Mouse (Mus musculus) ZHBTc4 (cell line): ENCODE measurements around the gene Lman2.

ENCODE experiments used
- DNase-seq: peaks from one replicate; pipeline ENCODE4 v3.0.0-alpha.2; 2011; ENCODE audit warnings: low read depth, low spot score

Lman2 gene

DNA sequence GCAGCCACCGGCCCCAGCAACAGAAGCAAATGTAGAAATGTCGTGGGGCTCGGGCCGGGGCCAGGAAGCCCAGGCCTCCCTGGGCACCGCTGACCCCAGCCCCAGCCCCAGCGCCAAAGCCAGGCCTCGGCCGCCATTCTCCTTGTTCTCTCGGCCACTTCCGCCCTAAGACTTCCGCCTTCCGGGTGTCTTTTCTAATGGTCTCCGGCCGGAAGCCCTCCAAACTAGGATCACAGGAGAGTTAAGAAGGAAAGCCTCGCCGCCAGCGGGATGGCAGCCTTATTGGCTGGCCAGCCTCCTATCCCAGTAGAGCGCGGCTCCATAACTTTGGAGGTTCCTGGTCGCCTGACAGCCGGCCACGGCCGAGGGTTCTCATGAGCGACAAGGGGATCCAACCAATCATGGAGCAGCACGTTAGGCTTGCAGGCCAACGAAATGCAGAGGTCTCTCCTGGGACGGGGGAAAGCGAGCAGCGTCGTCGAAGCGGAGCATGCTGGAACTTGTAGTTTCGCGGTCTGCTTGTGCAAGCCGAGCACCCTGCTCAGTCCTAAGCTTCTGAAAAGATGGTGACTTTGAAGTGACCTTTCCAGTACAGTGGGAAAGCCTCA, at the start of gene Lman2:
Gene Lman2, minus strand, starts transcription at position 331 of the 608 bp plus-strand sequence.
- DNase-seq, result peak; percentile 99

DNA sequence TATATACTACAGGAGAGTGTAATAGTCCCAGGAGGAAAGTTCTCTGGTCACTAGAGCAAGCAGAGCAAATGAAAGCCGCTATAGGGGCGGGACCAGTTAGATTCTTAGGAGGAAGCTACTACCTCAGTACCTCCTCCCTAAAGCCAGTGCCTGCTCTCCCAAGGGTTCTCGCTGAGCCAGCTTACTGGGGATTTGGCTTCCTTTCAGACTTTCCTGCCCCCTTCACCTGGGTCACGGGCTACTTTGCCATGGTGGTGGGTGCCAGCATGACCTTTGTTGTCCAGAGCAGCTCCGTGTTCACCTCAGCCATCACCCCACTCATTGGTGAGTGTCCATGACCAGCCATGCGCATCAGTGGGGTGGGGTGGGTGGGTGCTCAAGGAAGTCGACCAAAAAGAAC, 49.2 kb upstream of the Lman2 start:
- no peak for DNase-seq

DNA sequence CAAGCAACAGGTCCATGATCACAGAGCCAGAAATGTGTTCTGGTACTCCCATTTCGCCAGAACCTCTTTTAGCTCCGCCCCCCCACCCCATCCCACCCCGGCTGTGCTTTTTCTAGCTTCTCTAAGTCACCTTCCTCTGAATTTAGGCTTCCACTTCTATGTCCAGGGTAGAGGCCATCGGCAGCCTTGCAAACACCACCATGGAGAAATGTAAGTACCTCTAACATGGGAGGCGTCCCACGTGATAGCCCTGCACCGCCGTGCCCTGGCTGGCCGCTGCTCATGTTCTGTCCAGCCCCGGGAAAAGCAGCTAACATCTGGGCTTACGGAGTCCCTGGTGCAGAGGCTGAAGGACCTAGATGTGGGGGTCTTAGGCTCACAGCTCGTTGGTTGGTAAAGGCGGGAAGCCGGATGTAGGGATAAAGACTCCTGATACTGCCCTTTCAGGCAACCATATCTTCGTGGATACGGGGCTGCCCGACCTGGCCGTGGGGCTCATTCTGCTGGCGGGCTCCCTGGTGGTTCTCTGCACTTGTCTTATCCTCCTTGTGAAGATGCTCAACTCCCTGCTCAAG, 46.0 kb upstream of the Lman2 start:
- no peak for DNase-seq

GRCm38 (mm10) chr13:55407341-55407740, 44.8 kb upstream of the Lman2 start:
- no peak for DNase-seq

GRCm38 (mm10) chr13:55405783-55406390, 43.3 kb upstream of the Lman2 start:
- no peak for DNase-seq

DNA sequence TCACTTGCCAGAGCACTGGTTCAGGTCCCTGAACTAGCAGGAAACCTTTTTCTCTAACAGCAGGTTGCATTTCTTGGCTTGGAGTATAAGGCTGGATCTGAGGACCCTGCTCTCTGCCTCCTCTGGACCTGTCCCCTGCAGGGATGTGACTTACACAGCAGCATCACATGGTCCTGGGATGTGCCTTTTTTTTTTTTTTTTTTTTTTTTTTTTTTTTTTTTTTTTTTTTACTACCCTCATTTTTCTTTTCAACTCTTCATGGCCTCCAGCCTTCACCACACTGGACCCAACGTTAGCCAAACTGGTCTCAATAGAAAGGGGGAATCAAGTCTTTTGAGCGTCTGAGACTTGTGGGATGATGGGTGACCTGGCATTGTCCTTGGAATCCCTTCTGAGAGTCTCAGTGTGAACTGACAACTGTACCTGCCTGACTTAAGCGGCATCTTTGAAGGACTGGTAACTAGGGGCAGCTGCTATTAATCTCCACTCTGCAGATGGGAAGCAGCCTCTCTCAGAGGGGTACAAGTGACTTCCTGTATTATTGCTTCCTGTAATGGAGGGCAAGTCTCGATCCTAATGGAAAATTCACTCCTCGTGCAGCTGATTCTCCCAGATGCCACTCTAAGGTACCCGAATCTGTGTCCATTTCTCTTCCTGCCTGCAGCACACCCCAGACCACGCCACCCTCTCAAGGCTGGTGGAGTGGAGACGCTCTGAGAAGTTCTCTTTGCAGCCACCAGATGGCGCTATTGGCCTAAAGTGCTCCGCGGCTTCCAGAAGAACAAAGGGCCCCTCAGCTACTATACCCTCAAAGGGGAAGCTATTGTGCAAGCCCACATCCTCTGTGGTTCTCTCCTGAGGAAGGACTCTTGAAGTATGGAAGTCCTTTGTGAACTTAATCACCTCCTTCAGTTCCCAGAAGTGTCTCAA, 42.5 kb upstream of the Lman2 start:
- DNase-seq, result peak; percentile 85

DNA sequence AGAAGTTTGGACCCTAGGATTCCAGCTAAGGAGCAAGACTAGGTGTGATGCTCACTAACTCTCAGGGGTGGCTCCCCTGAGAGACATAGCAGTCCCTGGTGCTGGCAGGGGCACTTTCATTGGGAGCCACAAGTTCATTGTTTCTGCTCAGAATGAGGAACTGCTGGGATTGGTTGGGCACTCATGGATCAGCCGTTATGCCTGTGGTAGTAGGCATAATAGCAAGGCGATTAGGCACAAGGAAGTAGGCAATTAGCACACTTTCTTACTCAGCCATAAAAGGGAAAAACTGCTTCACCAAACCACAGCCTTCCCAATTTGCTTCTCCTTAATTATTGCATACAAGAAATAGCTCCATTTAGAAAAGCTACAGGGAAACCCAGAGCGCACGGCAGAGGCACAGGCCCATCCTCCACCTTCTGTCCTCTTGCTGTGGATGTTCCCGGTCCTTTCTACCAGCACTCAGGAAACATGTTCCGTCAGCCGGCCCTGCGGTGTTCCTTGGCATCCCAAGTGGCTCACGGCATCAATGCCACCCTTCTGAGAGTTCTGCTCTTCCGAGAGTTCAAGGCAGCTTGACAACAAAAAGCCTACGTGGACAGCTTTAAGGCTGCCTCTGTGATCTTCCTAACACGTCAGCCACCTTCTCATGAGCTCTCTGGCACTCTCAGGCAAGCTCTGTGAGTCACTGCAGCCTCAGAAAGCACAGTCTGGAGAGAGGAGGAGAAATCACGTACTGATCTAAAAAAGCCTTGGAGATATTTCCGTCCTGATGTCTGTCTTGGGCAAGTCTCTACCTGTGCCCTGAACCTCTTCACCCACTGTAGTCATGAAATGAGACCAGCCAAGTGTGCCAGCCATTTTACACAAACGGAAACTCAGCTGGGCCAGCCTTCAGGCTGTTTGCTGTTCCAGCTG, 41.6 kb upstream of the Lman2 start:
- DNase-seq, result no peak

GRCm38 (mm10) chr13:55403266-55403665, 40.7 kb upstream of the Lman2 start:
- DNase-seq, result no peak

- no peak for DNase-seq
These were observed 37.4 kb upstream of the Lman2 start for GRCm38 (mm10) chr13:55400039-55400346.

- no peak for DNase-seq
These were observed 36.9 kb upstream of the Lman2 start for GRCm38 (mm10) chr13:55399300-55400038.

- DNase-seq, result no peak
These were observed 35.5 kb upstream of the Lman2 start, which contains the start of gene Slc34a1 for GRCm38 (mm10) chr13:55398088-55398487. Gene Slc34a1 (plus strand): TSS chr13:55398187.

DNA sequence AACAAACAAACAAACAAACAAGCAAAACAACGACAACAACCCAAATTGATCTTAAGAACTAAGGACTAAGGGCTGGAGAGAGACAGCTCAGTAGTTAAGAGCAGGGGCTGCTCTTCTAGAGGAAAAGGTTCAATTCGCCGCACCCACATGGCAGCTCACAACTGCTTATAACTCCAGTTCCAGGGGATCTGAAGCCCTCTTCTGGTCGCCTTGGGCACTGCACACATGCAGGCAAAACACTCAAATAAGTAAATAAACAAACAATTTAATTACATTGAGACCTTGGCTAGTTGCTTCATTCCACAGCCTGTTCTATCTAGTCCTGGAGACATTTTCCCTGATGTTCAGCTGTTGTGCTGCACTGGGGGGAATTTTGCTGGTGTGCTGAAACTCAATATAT, 30.4 kb upstream of the Lman2 start:
- DNase-seq, result peak; percentile 87

DNA sequence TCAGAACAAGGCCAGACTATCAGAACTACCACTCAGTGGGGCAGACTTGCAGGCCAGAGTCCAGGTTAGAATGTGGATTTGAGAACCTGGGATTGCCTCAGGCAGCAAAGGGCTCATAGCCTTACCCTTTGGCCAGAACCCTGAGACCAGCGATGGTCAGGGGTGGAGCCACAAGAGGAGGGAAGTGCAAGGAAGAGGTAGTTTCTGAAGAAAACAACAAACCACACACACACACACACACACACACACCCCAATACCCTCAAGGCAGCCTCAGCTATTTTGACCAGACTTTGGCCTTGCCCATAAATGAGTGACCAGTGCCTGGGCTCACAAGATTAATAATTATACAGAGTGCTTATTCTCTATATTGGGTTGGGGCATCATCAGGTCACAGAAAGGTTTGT, 29.0 kb upstream of the Lman2 start:
- no peak for DNase-seq

DNA sequence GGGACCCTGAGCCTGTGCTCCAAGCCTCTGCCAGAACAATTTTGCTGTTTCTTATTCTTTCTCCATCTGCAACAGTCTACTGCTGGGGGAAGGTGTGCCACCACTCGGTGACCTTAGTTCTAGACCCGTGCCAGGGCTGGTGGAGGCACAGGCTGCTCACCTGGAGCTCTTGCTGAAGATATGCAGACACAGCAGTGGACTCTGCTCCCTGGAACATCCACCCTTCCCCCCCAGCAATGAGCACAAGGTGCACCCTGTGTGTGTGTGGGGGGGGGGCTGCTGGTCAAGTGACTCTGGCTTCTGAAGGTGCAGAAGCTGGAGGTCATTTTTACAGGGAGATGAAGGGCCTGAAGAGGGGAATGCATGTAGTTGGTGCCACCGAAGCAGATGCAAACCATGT, 28.1 kb upstream of the Lman2 start:
- DNase-seq, result no peak

- DNase-seq, result no peak
These were observed 19.2 kb upstream of the Lman2 start for GRCm38 (mm10) chr13:55381790-55382189.

GRCm38 (mm10) chr13:55378907-55379580, 16.5 kb upstream of the Lman2 start:
- peak; percentile 80 for DNase-seq

DNA sequence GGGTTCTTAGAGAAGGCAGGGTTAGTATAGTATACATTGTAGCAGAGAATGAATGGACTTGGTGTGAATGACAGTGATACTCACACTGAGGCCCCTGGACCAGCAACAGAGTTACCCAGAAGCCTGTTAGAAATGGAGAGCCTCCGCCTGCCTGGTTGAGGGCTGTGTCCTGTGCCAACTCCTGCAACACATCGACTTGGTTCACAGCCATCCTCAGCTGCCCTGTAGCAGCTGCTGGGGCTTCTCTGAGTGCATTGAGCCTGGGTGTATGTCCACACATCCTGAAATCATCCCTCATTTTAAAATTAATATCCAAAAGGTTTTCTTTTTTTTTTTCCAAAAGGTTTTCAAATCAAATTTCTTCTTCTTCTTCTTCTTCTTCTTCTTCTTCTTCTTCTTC, 13.3 kb upstream of the Lman2 start:
- DNase-seq, result no peak

- no peak for DNase-seq
These were observed 11.8 kb upstream of the Lman2 start for GRCm38 (mm10) chr13:55374206-55374924.

- no peak for DNase-seq
These were observed 9.2 kb upstream of the Lman2 start for GRCm38 (mm10) chr13:55371740-55372139.
